Mouse (Mus musculus) CD4-positive, CD25-positive, alpha-beta regulatory T cell, adult 4 months (primary cell): Measurements from ENCODE around the gene 9130213A22Rik. TPM values are rescaled to one million over a fixed set of nuclear protein-coding genes. Genes with fewer than 3 reads are reported as not detected.
"Not testable (repeated sequence)": the region's sequence is repeated elsewhere in the genome, so short reads cannot be mapped to it uniquely, and the experiment has no call there.

Experiments
- ATAC-seq: one replicate; pipeline ENCODE4 v1.8.0; 2017
- polyA plus RNA-seq, 2 experiments: library from polyadenylated mRNA; unstranded; fragments of 100-300 nt; shearing (Covaris generic); gene quantifications; one replicate each; pipeline ENCODE4 v1.2.1; 2017

9130213A22Rik gene
- polyA plus RNA-seq, 2 experiments from 2014 or later: not detected

- no peak for ATAC-seq
These were observed 17.2 kb downstream of the 9130213A22Rik start for GRCm38 (mm10) chr11:69105227-69105626.

GRCm38 (mm10) chr11:69104487-69104886 lies 17.9 kb downstream of the 9130213A22Rik start:
- ATAC-seq: no peak

- no peak for ATAC-seq
These were observed 18.6 kb downstream of the 9130213A22Rik start for GRCm38 (mm10) chr11:69103531-69104435.

- no peak for ATAC-seq
These were observed 19.3 kb downstream of the 9130213A22Rik start for GRCm38 (mm10) chr11:69103121-69103520.

DNA sequence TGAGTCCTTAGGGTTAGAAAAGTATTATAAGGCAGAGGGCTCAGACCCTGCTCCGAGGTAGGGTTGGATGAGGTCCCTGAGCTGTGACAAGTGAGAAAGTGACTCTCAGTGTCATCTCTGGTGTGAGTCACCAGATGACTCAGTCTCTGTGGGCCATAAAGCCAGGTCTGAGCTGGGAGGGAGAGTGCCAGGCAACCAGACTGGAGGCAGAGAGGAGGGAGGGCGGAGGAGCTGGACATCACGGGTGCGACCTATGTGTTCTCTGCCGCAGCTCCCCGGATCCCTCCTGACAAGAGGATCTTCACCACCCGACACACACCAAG lies 20.0 kb downstream of the 9130213A22Rik start:
- no peak for ATAC-seq

GRCm38 (mm10) chr11:69101604-69102402 lies 20.6 kb downstream of the 9130213A22Rik start:
- ATAC-seq: no peak

GRCm38 (mm10) chr11:69100639-69101360 lies 21.6 kb downstream of the 9130213A22Rik start:
- ATAC-seq: no peak

GRCm38 (mm10) chr11:69099915-69100345 lies 22.5 kb downstream of the 9130213A22Rik start:
- ATAC-seq: peak; percentile 18

DNA sequence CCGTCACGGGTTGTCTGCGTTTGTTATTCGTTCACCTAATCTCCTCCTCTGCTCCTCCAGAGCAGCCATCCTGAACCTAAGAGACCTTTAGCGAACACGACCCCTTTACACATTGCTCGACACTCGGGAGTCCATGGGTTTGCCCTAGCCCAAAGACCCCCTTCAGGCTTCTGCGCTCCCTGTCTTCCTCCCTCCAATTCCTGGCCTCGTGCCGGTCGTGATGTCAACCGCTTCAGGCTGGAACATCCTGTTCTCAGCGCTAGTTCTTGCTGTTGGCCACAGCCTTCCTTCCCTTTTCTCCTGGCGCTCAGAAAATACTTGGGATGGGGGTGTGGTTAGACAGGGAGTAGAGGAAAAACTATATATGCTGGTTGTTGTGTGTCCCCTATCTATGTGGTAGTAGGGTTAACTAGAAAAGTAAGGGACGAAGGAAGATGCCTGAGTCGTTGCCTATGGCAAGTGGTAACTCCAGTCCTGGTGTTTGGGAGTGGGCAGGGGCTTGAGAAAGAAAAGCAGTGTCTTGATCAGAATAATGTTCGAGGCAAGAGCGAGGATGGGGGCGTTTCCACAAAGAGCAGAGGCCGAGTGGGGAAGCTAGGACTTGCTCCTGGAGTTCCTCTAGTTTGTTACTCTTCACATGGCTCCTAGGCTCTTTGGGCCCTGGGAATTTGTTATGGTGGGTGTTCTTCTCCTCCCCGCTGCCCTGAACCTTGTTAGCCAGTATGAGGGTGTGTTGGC lies 23.0 kb downstream of the 9130213A22Rik start:
- ATAC-seq: no peak

DNA sequence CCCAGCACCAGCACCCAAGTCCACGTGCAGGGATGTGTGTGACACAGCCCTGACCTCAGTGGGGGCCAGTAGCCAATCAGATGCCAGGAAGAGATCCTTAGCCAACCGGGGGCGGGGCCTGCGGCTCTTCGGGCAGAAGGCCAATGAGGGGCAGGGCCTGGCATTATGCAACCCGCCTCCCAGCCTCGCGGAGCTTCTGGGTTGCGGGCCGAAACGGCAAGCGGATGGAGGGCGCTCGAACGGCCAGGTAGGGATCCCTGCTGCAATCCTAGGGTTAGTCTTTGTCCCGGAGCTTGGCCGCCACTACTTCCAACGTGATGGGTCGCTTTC lies 23.7 kb downstream of the 9130213A22Rik start:
- ATAC-seq: no peak

DNA sequence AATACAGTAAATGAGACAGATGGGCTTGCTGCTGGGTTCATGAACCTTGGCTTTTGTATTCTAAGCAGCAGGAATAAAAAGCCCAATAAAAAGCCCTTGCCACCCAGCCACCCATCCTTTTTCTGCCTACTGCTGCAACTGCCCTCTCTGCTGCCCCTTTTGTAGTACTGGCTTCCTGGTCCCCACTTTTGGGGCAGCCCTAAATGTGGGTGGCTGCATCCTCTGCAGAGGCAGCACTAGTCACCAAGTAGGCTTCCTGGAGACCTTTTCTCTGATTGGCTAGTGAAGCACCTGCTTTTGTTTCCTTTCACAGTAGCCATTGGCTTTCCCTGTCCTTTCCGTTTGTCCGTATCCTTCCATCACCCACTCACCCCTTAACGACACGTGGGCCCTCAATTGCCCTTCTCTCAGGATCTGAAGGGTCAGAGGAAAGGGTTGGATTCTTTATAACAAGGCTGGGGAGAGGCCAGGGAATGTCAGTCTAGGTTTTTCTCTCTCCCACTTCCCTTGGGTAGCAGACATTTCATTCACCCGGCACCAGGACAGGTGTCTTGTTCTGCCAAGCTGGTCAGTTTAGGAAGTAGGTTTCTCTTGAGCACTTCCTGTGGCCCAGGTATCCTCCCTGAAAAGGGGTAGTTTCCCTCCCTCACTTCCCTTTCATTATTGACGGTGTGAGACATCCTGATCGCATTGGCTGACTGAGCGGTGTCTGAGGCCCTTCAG lies 24.2 kb downstream of the 9130213A22Rik start:
- peak; percentile 45 for ATAC-seq

GRCm38 (mm10) chr11:69096987-69097900 lies 25.1 kb downstream of the 9130213A22Rik start:
- ATAC-seq: peak; percentile 2

GRCm38 (mm10) chr11:69096360-69096986 lies 25.9 kb downstream of the 9130213A22Rik start:
- ATAC-seq: no peak

- ATAC-seq: no peak
These were observed 26.7 kb downstream of the 9130213A22Rik start for GRCm38 (mm10) chr11:69095511-69096231.

DNA sequence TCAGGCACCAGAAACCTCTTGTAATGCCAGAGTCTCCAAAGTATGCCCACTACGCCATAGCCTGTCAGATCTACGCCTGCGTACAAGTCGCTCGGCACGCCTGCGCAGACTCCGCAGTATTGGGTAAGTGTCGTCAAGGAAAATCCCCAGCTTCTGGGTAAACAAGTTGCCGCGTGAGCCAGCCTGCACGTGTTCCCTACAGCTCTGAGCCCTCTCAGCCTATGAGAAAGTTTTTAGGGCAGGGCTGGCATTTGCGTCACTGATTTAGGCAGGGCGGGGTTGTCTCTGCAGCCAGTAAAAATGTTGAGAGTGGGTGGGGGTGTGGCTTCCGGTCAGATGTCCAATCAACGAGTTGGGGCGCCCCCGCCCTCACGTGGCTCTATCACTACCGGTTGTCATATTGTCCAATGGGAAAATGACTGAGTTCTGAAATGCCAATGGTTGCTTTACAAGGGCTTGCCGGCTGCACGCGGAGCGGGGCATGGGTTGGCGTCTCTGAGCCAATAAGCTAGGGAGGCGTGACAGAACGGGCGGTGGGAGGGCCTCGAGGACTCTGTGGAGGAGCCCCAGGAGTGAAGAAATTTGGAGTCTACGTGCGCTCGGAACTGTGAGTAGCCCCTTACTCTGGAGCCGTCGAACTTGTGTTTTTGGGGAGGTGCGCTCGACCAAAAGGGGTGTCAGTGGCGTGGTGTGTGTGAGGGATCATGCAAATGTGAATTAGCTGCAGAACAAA lies 27.5 kb downstream of the 9130213A22Rik start, which contains the start of gene Per1:
Per1 (plus strand) TSS at position 521 of the 733 bp plus-strand sequence.
- peak; percentile 58 for ATAC-seq

DNA sequence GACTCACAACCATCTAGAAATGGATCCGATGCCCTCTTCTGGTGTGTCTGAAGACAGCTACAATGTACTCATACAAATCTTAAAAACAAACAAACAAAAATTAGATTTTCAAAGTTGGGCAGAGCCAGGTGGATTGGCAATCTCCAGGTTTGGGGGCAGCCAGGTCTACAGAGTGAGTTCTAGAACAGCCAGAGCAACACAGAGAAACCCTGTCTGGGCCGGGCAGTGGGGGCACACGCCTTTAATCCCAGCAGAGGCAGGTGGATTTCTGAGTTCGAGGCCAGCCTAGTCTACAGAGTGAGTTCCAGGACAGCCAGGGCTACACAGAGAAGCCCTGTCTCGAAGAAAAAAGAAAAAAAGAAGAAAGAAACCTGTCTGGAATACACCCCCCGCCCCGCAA lies 28.5 kb downstream of the 9130213A22Rik start:
- not testable (repeated sequence) for ATAC-seq

- no peak for ATAC-seq
These were observed 29.5 kb downstream of the 9130213A22Rik start for GRCm38 (mm10) chr11:69092871-69093270.

- ATAC-seq: no peak
These were observed 30.0 kb downstream of the 9130213A22Rik start for GRCm38 (mm10) chr11:69092386-69092751.
